Mouse (Mus musculus) kidney, adult 2 months (tissue): Measurements from ENCODE around the gene Nprl2.

ENCODE experiments used
- CTCF ChIP-seq: fragments of 200-500 bp; conservative IDR thresholded peaks from 2 replicates; pipeline ENCODE4 v1.5.1; 2011; ENCODE audit warnings: low read depth, mild to moderate bottlenecking, control low read depth, low read length, moderate library complexity, mixed read lengths; ENCODE audit not compliant: insufficient read depth, insufficient read length
- POLR2A ChIP-seq: fragments of 200-500 bp; IDR thresholded peaks from one replicate; pipeline ENCODE4 v1.6.1; 2011; ENCODE audit warnings: low read depth, low read length, control low read depth

DNA sequence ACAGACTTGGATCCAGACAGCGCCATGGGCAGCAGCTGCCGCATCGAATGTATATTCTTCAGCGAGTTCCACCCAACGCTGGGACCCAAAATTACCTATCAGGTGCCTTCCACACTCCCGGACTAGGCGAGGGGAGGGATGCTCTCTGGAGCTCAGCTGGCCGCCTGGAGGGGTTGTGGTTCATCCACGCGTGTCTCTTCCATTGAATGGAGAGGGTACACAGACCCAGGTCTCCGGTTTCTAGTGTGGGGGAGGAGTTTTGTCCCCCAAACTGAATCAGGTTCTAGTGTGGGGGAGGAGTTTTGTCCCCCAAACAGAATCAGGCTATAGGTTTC lies 293 bp downstream of the Nprl2 start:
- no peak for TF ChIP-seq CTCF
- TF ChIP-seq POLR2A: no peak
